Mouse (Mus musculus): Measurements from ENCODE around the gene Nup35. TPM values are rescaled to one million over a fixed set of nuclear protein-coding genes. Genes with fewer than 3 reads are reported as not detected.

Nup35 gene
- polyA plus RNA-seq, 1 experiment from 2014 or later: 53.1 TPM

DNA sequence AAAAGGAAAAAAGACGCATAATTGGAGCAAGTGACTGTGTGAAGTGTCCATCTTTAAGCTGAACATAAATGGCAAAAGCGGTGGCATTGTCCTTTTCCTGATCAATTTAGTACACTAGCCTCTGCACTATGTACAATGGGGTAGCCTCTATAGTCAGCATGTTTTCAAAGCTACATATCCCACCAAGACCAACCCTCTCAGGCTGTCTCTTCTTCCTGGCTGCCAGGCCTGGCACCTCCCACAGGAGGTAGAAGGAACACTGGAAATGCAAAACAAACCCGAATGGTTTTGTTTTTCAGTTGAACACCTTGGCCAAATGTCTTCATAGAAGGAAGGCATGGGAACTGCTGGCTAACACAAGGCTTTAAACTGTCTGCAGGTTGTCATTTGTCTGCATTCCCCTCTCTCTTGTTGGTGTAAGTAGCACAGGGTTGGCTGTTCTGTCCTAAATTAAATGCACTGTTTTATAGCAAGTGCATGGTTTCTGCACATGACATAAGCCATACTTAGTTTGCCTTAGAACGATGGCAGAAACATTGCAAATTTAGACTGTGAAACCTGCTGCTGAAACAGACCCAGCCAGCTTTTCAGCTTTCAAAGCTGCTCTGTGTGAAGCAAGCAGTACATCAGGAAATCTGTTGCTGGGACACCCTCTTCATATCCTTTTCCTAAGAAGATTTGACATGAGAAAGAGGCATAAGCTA, 22.7 kb upstream of the Nup35 start:
- ATAC-seq (ENCODE audit: low read depth): no peak
- no peak overlapping the region for H3K4me3 ChIP-seq (ENCODE audit: low read length)
- H3K4me1 ChIP-seq (replicated peaks; ENCODE audit: control insufficient read depth, insufficient read depth, low read length): no peaks in the 10 kb centered on the region
- no peaks in the 10 kb centered on the region for H3K27me3 ChIP-seq (ENCODE audit: control insufficient read depth, insufficient read depth, low read depth, low read length)
- H3K36me3 ChIP-seq (ENCODE audit: control insufficient read depth, insufficient read depth, low read length): no peaks in the 10 kb centered on the region
- H3K27ac ChIP-seq (ENCODE audit: low read length): no peak overlapping the region
- H3K4me2 ChIP-seq (ENCODE audit: low read depth, low read length): no peak overlapping the region
- no peak overlapping the region for H3K9ac ChIP-seq (ENCODE audit: low read length)
- 76% methylated on average over 4 of the region's 4 CpGs for WGBS
- H3K9me3 ChIP-seq (ENCODE audit: control insufficient read depth, low read length): no peaks in the 10 kb centered on the region

DNA sequence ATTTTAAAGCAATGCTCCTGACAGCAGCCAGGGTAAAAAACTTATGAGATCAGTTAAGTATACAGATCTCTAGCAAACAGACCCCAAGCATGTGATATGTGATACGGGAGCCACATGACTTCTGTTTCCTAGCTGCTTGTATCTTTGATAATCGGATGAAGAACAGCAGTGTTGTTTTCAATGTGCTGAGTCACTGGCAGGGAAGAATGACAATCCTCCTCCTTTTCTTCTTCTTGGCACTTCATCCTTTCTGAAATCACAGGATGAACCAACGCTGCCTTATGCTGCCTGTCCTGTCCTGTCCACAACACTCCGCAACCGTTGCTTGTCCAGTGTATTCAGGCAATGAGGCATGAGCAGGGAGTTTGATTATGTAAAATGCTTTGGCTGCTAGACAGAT, 20.1 kb upstream of the Nup35 start:
- 55% methylated on average over 5 of the region's 5 CpGs for WGBS

DNA sequence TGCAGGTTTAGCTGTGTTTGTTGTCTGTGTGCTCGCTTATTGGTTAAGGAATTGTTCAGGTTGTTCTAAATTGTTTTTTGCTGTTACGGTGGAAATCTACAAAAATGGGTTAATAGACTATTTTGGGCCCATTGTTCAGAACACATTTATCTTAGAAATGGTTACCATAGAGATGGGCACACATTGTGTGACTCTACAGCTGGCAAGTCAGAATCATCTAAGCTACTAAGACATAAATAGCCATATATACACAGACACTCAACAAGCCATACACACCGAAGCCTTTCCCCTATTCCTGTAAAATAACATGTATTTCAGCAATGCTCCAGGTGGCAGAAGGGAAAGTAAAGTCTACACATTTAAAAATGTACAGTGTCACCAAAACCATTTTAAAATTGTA, 17.2 kb upstream of the Nup35 start:
- Histone ChIP-seq H3K9ac (ENCODE audit: low read length) (no peak overlapping the region), H3K36me3 (ENCODE audit: control insufficient read depth, insufficient read depth, low read length) (no peaks in the 10 kb centered on the region), H3K27me3 (ENCODE audit: control insufficient read depth, insufficient read depth, low read depth, low read length) (no peaks in the 10 kb centered on the region), H3K4me3 (ENCODE audit: low read length) (no peak overlapping the region), H3K9me3 (ENCODE audit: control insufficient read depth, low read length) (no peaks in the 10 kb centered on the region), H3K4me2 (ENCODE audit: low read depth, low read length) (no peak overlapping the region), H3K27ac (ENCODE audit: low read length) (no peak overlapping the region), H3K4me1 (replicated peaks; ENCODE audit: control insufficient read depth, insufficient read depth, low read length) (no peaks in the 10 kb centered on the region)
- WGBS: 81% methylated on average over 3 of the region's 3 CpGs
- no peak for ATAC-seq (ENCODE audit: low read depth)

More for the DNA sequence above, 20.1 kb upstream of the Nup35 start:
- Histone ChIP-seq H3K27ac (ENCODE audit: low read length) (no peak overlapping the region), H3K4me1 (replicated peaks; ENCODE audit: control insufficient read depth, insufficient read depth, low read length) (no peaks in the 10 kb centered on the region), H3K36me3 (ENCODE audit: control insufficient read depth, insufficient read depth, low read length) (no peaks in the 10 kb centered on the region), H3K27me3 (ENCODE audit: control insufficient read depth, insufficient read depth, low read depth, low read length) (no peaks in the 10 kb centered on the region), H3K9me3 (ENCODE audit: control insufficient read depth, low read length) (no peaks in the 10 kb centered on the region), H3K4me2 (ENCODE audit: low read depth, low read length) (no peak overlapping the region), H3K9ac (ENCODE audit: low read length) (no peak overlapping the region), H3K4me3 (ENCODE audit: low read length) (no peak overlapping the region)
- no peak for ATAC-seq (ENCODE audit: low read depth)

DNA sequence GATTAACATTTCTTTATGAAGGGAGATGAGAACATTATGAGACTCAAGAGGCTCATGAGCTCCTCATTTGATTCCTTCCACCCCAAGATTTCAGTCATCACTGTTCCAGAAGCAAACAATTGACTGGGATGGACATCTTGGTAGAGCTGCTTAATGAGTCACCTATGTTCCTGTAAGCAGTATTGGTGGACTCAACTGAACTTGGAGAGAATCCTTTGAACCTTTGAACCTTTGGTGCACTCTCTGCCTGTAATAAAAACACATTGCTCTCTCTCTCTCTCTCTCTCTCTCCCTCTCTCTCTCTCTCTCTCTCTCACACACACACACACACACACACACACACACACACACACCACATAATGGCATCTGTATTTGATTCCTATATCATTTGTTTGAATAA, 16.4 kb upstream of the Nup35 start:
- Histone ChIP-seq H3K4me3 (ENCODE audit: low read length) (no peak overlapping the region), H3K9me3 (ENCODE audit: control insufficient read depth, low read length) (no peaks in the 10 kb centered on the region), H3K9ac (ENCODE audit: low read length) (no peak overlapping the region), H3K36me3 (ENCODE audit: control insufficient read depth, insufficient read depth, low read length) (no peaks in the 10 kb centered on the region), H3K27me3 (ENCODE audit: control insufficient read depth, insufficient read depth, low read depth, low read length) (no peaks in the 10 kb centered on the region), H3K4me1 (replicated peaks; ENCODE audit: control insufficient read depth, insufficient read depth, low read length) (no peaks in the 10 kb centered on the region), H3K4me2 (ENCODE audit: low read depth, low read length) (no peak overlapping the region), H3K27ac (ENCODE audit: low read length) (no peak overlapping the region)
- ATAC-seq (ENCODE audit: low read depth): no peak

DNA sequence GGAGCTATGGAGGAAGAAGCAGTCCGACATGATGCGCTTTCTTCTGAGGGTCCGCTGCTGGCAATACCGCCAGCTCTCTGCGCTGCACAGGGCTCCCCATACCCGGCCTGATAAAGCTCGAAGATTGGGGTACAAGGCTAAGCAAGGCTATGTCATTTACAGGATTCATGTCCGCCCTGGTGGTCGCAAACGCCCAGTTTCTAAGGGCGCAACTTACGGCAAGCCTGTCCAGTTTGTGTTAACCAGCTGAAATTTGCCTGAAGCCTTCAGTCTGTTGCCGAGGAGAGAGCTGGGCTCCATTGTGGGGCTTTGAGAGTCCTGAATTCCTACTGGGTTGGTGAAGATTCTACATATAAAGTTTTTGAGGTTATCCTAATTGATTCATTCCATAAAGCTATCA, 14.3 kb upstream of the Nup35 start:
- WGBS: 88% methylated on average over 13 of the region's 13 CpGs
- no peak for ATAC-seq (ENCODE audit: low read depth)
- Histone ChIP-seq H3K4me3 (ENCODE audit: low read length) (no peak overlapping the region), H3K4me1 (replicated peaks; ENCODE audit: control insufficient read depth, insufficient read depth, low read length) (no peaks in the 10 kb centered on the region), H3K27me3 (ENCODE audit: control insufficient read depth, insufficient read depth, low read depth, low read length) (no peaks in the 10 kb centered on the region), H3K27ac (ENCODE audit: low read length) (no peak overlapping the region), H3K4me2 (ENCODE audit: low read depth, low read length) (no peak overlapping the region), H3K9ac (ENCODE audit: low read length) (no peak overlapping the region), H3K9me3 (ENCODE audit: control insufficient read depth, low read length) (no peaks in the 10 kb centered on the region), H3K36me3 (ENCODE audit: control insufficient read depth, insufficient read depth, low read length) (no peaks in the 10 kb centered on the region)

DNA sequence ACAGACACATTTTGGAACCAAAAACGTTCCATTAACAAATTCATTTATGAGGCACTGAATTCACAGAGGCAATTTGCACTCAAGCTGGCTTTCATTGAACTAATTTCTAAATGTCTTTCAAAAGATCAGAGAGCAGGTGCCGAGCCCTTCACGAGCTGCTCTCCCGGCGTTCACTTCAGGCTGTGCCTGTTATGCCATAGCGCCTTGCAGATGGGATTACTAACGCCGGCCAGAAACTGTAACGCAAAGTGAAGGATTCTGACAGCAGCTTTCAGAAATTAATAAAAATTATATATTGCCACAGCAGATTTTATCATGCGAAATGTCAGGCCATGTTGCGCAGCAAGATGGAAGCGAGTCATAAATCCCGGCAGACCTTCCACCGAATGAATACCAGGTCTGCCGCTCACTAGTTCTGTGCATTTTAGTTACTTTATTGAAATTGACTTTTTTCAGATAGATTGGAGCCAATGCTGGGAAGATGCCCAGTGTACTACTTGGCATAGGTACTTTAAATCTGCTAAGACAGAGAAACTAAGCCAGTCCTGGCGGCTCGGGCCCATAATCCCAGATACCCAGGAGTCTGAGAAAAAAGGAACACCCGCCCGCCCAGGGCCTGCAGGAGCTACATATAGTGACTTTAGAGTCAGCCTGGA, 13.1 kb upstream of the Nup35 start:
- no peak overlapping the region for H3K9ac ChIP-seq (ENCODE audit: low read length)
- H3K4me1 ChIP-seq (replicated peaks; ENCODE audit: control insufficient read depth, insufficient read depth, low read length): no peaks in the 10 kb centered on the region
- H3K36me3 ChIP-seq (ENCODE audit: control insufficient read depth, insufficient read depth, low read length): no peaks in the 10 kb centered on the region
- no peaks in the 10 kb centered on the region for H3K9me3 ChIP-seq (ENCODE audit: control insufficient read depth, low read length)
- H3K4me2 ChIP-seq (ENCODE audit: low read depth, low read length): no peak overlapping the region
- WGBS: 94% methylated on average over 19 of the region's 19 CpGs
- no peak for ATAC-seq (ENCODE audit: low read depth)
- H3K27me3 ChIP-seq (ENCODE audit: control insufficient read depth, insufficient read depth, low read depth, low read length): no peaks in the 10 kb centered on the region
- H3K4me3 ChIP-seq (ENCODE audit: low read length): no peak overlapping the region
- H3K27ac ChIP-seq (ENCODE audit: low read length): no peak overlapping the region

DNA sequence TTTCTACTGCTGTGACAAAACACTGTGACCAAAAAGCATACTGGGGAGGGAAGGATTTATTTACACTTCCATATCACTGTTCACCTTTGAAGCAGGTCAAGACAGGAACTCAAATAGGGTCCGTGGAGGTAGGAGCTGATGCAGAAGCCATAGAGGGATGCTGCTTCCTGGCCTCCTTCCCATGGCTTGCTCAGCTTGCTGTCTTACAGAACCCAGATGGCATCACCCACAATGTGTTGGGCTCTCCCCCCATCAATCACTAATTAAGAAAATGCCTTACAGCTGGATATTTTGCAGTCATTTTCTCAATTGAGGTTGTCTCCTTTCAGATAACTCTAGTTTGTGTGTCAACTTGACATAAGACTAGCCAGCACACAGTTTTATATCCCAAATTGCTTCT, 4.8 kb upstream of the Nup35 start:
- Histone ChIP-seq H3K27ac (ENCODE audit: low read length) (no peak overlapping the region), H3K4me2 (ENCODE audit: low read depth, low read length) (no peak overlapping the region), H3K27me3 (ENCODE audit: control insufficient read depth, insufficient read depth, low read depth, low read length) (no peaks in the 10 kb centered on the region), H3K4me1 (replicated peaks; ENCODE audit: control insufficient read depth, insufficient read depth, low read length) (no peaks in the 10 kb centered on the region), H3K4me3 (ENCODE audit: low read length) (no peak overlapping the region), H3K9ac (ENCODE audit: low read length) (no peak overlapping the region), H3K9me3 (ENCODE audit: control insufficient read depth, low read length) (no peaks in the 10 kb centered on the region), H3K36me3 (ENCODE audit: control insufficient read depth, insufficient read depth, low read length) (no peaks in the 10 kb centered on the region)
- ATAC-seq (ENCODE audit: low read depth): no peak
- WGBS: 30% methylated on average over 1 of the region's 1 CpGs

DNA sequence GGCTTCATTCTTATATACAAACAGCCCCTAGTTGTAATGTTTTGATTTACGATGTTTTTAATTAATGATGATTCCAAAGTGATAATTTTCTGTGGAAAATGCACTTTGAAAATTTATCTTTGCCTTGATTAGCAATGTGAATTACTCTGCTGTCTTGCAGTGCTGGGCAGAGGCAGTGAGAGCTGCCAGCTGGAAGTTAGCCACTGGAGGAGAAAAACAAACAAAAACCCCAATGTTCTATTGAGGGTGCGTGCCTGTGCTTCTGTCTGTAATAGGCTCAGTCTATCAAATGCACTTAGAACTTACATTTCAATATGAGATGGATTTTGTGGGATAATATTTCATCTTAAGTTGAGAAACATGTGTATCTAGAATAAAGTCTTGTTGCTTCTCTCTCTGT, 4.2 kb upstream of the Nup35 start:
- H3K36me3 ChIP-seq (ENCODE audit: control insufficient read depth, insufficient read depth, low read length): no peaks in the 10 kb centered on the region
- H3K9ac ChIP-seq (ENCODE audit: low read length): no peak overlapping the region
- no peak overlapping the region for H3K27ac ChIP-seq (ENCODE audit: low read length)
- no peaks in the 10 kb centered on the region for H3K9me3 ChIP-seq (ENCODE audit: control insufficient read depth, low read length)
- no peaks in the 10 kb centered on the region for H3K27me3 ChIP-seq (ENCODE audit: control insufficient read depth, insufficient read depth, low read depth, low read length)
- H3K4me2 ChIP-seq (ENCODE audit: low read depth, low read length): no peak overlapping the region
- no peak for ATAC-seq (ENCODE audit: low read depth)
- no peak overlapping the region for H3K4me3 ChIP-seq (ENCODE audit: low read length)
- 44% methylated on average over 2 of the region's 2 CpGs for WGBS
- peaks cover 1% of the 10 kb centered on the region; the same call in 1 of the 2 replicates for H3K4me1 ChIP-seq (replicated peaks; ENCODE audit: control insufficient read depth, insufficient read depth, low read length)

DNA sequence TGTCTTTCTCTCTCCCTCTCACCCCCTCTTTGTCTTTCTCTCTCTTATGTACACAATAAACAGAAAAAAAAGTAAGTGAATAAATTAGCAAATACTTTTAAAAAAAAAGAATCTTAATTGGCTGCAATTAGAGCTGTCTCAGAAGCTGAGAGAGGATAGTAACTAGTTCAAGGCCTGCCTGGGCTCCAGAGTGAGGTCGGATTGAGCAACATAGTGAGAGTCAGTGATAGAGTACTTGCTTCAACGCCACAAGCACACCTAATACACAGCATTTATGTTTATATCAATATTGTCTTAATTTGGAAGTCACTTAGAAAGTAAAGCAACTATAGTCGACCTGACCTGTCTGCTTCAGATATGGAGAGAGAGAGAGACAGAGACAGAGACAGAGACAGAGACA, 2.0 kb downstream of the Nup35 start:
- no peak overlapping the region for H3K9ac ChIP-seq (ENCODE audit: low read length)
- H3K4me3 ChIP-seq (ENCODE audit: low read length): no peak overlapping the region
- no peak for ATAC-seq (ENCODE audit: low read depth)
- 81% methylated on average over 3 of the region's 3 CpGs for WGBS
- peaks cover 5% of the 10 kb centered on the region; the same call in 1 of the 2 replicates for H3K4me1 ChIP-seq (replicated peaks; ENCODE audit: control insufficient read depth, insufficient read depth, low read length)
- H3K27ac ChIP-seq (ENCODE audit: low read length): no peak overlapping the region
- H3K36me3 ChIP-seq (ENCODE audit: control insufficient read depth, insufficient read depth, low read length): no peaks in the 10 kb centered on the region
- H3K4me2 ChIP-seq (ENCODE audit: low read depth, low read length): no peak overlapping the region
- H3K27me3 ChIP-seq (ENCODE audit: control insufficient read depth, insufficient read depth, low read depth, low read length): no peaks in the 10 kb centered on the region
- H3K9me3 ChIP-seq (ENCODE audit: control insufficient read depth, low read length): no peaks in the 10 kb centered on the region
